Mouse (Mus musculus) layer of hippocampus, adult 9-10 months (tissue): ENCODE results near the gene Spint1.

Source experiments
- DNase-seq: peaks from one replicate; pipeline ENCODE4 v3.0.0; 2022; ENCODE audit warnings: low spot score

Gene Spint1

GRCm38 (mm10) chr2:119293776-119294390 is 56.7 kb downstream of the Spint1 start:
- no peak for DNase-seq

- no peak for DNase-seq
Measured at GRCm38 (mm10) chr2:119294411-119294810, 57.2 kb downstream of the Spint1 start.

GRCm38 (mm10) chr2:119296756-119297155 is 59.6 kb downstream of the Spint1 start:
- no peak for DNase-seq

GRCm38 (mm10) chr2:119297506-119297905 is 60.3 kb downstream of the Spint1 start:
- DNase-seq = no peak

DNA sequence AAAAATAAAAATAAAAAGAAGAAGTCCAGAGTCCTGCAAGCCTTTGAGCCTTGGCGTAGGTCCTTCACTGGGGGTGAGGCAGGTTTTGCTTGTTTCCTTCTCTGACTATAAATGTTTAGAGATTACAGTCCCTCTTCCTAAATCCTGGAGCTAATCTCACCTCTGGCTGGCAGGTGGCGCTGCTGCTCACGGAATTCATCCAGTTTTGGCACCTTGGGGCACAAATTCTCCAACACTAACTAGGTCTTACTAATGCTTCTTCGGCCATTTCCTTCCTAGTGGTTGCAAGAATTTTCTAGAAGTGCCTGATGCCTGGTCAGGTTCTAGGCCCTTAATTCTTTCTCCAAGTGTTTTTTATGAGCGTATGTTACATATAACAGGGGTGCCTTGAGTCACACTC is 61.2 kb downstream of the Spint1 start:
- DNase-seq = no peak

DNA sequence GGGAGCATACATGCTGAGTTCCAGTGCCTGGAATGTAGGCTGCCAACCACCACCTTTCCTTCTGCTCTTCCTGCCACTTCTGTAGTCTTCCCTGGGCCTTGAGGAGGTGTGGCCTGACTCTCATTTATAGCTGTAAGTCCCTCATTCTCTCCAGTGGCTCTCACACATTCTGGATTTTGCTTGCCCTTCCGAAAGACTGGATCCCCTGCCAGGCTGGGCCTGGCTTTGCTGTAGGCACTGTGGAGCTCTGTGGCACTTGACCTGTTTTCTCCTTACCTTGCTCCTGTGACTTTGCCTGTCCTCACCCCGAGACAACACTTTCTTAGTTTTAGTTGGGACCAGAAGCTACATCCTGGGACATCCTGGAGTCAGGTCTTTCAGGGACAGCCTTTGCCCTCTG is 61.7 kb downstream of the Spint1 start:
- DNase-seq = no peak
